Mouse (Mus musculus): ENCODE data around the gene Pwwp2b. TPM values are rescaled to one million over a fixed set of nuclear protein-coding genes. Genes with fewer than 3 reads are reported as not detected.

Gene Pwwp2b
- total RNA-seq (2023), result 2.1 TPM

GRCm38 (mm10) chr7:139247881-139248614 is at the start of gene Pwwp2b:
Pwwp2b (plus strand) TSS chr7:139248482.

GRCm38 (mm10) chr7:139212754-139213745 is 35.2 kb upstream of the Pwwp2b start, which contains the start of the genes Lrrc27 and Stk32c:
Lrrc27 (plus strand) TSS chr7:139212988.
Stk32c (minus strand) TSS chr7:139213307.

Other genes with a start within 250 kb of the Pwwp2b start
- gene Dpysl4, start 162.5 kb upstream of the Pwwp2b start, total RNA-seq (2023), result not detected
- 0.71 TPM for gene Lrrc27, start 35.5 kb upstream of the Pwwp2b start, total RNA-seq (2023)
- gene Stk32c, start 35.2 kb upstream of the Pwwp2b start, total RNA-seq (2023), result 0.30 TPM
- gene Inpp5a, start 140.6 kb downstream of the Pwwp2b start, total RNA-seq (2023), result 21.4 TPM

All from CD4-positive naive resting alpha-beta T cell, adult 57 days (primary cell).